Mouse (Mus musculus) embryonic fibroblast, embryonic 13.5 days (primary cell): ENCODE measurements around the gene Erbb3.
"Not testable (repeated sequence)": the region's sequence is repeated elsewhere in the genome, so short reads cannot be mapped to it uniquely, and the experiment has no call there.

Source experiments
- CTCF ChIP-seq: IDR thresholded peaks from 2 replicates; pipeline ENCODE4 v1.5.1; 2011; ENCODE audit warnings: mild to moderate bottlenecking, control low read depth, low read length, moderate library complexity, borderline replicate concordance; ENCODE audit not compliant: insufficient read depth
- POLR2A ChIP-seq: IDR thresholded peaks from 2 replicates; pipeline ENCODE4 v1.6.1; 2011; ENCODE audit warnings: low read depth, mild to moderate bottlenecking, control low read depth, low read length, moderate library complexity

DNA sequence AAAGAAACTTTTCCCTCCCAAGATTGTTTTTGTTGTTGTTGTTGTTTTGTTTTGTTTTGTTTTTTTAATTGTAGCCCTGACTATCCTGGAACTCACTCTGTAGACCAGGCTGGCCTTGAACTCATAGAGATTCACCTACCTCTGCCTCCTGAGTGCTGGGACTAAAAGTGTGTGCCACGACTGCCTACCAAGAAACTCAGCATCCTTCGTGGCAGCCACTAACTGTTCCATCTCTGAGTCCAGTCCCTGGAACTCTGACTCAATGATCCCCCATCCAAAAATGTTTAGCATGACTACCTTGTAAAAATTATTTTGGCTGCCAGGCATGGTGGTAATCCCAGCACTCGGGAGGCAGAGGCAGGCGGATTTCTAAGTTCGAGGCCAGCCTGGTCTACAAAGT is 29.7 kb upstream of the Erbb3 start:
- TF ChIP-seq CTCF, POLR2A: not testable (repeated sequence)
